Mouse (Mus musculus): ENCODE measurements at regions not wholly inside any gene's neighbourhood (a gene's known extent, or its start where the extent isn't known, plus 50 kb on each side); places are given as distances from the start of the nearest gene placed in this dataset.

DNA sequence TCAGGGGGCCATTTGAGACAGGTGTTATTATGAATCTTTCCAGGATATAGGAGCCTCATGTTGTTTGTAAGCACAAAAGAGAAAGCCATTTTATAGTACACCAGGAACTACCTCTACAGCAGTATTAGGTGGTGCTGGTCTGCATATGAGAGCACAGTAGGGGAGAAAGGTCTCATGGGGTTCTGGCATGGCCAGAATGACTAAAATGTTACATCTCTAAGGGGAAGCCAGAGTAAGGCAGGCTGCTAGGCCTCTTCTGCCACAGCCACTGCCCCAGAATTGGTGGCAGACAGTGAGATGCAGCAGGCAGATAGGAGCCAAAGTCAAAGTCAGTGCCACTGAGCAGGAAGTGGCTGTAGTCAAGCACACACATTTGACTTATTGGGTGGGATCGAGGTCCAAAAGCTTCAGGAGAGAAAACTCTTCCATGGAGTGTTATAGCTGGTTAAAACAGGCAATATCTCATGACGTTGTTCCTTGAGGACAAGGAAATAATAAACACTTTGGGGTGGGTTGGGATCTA, 147.2 kb downstream of the Hira start:
- TF ChIP-seq POLR2A (IDR thresholded peaks at IDR 0.05; ENCODE audit: insufficient read depth, low read length) (no peak), CTCF (IDR thresholded peaks at IDR 0.05; ENCODE audit: low read depth, low read length) (no peak), EP300 (IDR thresholded peaks at IDR 0.05; ENCODE audit: insufficient read depth, low read depth, low read length) (no peak)

Measured in ES-Bruce4 (cell line).